Mouse (Mus musculus): ENCODE data around the gene Sh2d6.

GRCm38 (mm10) chr6:72562894-72563293 is 41.4 kb upstream of the Sh2d6 start:
- TF ChIP-seq CTCF (IDR thresholded peaks at IDR 0.05; ENCODE audit: low read depth) (no peak), EP300 (IDR thresholded peaks at IDR 0.05; ENCODE audit: low read depth) (no peak)

Data from liver, embryonic 14.5 days (tissue).